Mouse (Mus musculus) intestine, postnatal 0 days (tissue): ENCODE data around the gene Rac2. TPM values are rescaled to one million over a fixed set of nuclear protein-coding genes. Genes with fewer than 3 reads are reported as not detected.

Source experiments
- ATAC-seq: fragments of 200-750 bp; cut with Nextera tagmentation; 2 replicates; pipeline ENCODE4 v1.8.0; 2017; ENCODE audit warnings: mild to moderate bottlenecking, moderate TSS enrichment, moderate library complexity
- H3K27ac ChIP-seq: fragments of 300-500 bp; sonication (generic); 2 replicates; pipeline ENCODE4 v1.5.1; 2014; ENCODE audit warnings: mild to moderate bottlenecking, low read depth, low read length, moderate library complexity
- H3K27me3 ChIP-seq: fragments of 300-500 bp; sonication (generic); replicated peaks from 2 replicates; pipeline ENCODE4 v1.6.1; 2014; ENCODE audit warnings: low read length, mixed read lengths; ENCODE audit not compliant: control insufficient read depth, insufficient read depth
- H3K36me3 ChIP-seq: fragments of 300-500 bp; sonication (generic); 2 replicates; pipeline ENCODE4 v1.6.1; 2014; ENCODE audit warnings: mild to moderate bottlenecking, moderate library complexity; ENCODE audit not compliant: control insufficient read depth, insufficient read depth
- H3K4me1 ChIP-seq: fragments of 300-500 bp; sonication (generic); replicated peaks from 2 replicates; pipeline ENCODE4 v1.6.1; 2014; ENCODE audit warnings: antibody characterized with exemption, low read length, mixed read lengths; ENCODE audit not compliant: control insufficient read depth, insufficient read depth
- H3K4me2 ChIP-seq: fragments of 300-500 bp; sonication (generic); replicated peaks from 2 replicates; pipeline ENCODE4 v1.6.1; 2014; ENCODE audit warnings: low read depth, mild to moderate bottlenecking, moderate library complexity
- H3K4me3 ChIP-seq: fragments of 300-500 bp; sonication (generic); 2 replicates; pipeline ENCODE4 v1.5.1; 2014; ENCODE audit warnings: low read depth, low read length
- H3K9ac ChIP-seq: fragments of 300-500 bp; sonication (generic); 2 replicates; pipeline ENCODE4 v1.6.1; 2014; ENCODE audit warnings: mild to moderate bottlenecking, low read depth, low read length
- H3K9me3 ChIP-seq: fragments of 300-500 bp; sonication (generic); 2 replicates; pipeline ENCODE4 v1.6.1; 2016; ENCODE audit warnings: mixed run types; ENCODE audit not compliant: control insufficient read depth
- CTCF ChIP-seq: sonication (generic); IDR thresholded peaks from 2 replicates; pipeline ENCODE4 v1.5.1; 2016; ENCODE audit warnings: low read depth, mild to moderate bottlenecking, control low read depth, antibody characterized with exemption, moderate library complexity
- WGBS: fragments of 180-500 bp; shearing (Covaris S2); extraction: QIAGEN DNeasy Blood & Tissue Kit; methylation state at CpG from one replicate; pipeline ENCODE4 v1.1.7; 2014; 5-methylcytosine and 5-hydroxymethylcytosine counted together
- polyA plus RNA-seq: library from polyadenylated mRNA; unstranded; fragments of >200 nt; fragmentation: Nextera tagmentation; extraction: Ambion mirVana; gene quantifications from 2 replicates; pipeline ENCODE4 v1.2.1, GENCODE M21; 2015

Gene Rac2
- polyA plus RNA-seq, 1 experiment from 2014 or later: 9.9 TPM

DNA sequence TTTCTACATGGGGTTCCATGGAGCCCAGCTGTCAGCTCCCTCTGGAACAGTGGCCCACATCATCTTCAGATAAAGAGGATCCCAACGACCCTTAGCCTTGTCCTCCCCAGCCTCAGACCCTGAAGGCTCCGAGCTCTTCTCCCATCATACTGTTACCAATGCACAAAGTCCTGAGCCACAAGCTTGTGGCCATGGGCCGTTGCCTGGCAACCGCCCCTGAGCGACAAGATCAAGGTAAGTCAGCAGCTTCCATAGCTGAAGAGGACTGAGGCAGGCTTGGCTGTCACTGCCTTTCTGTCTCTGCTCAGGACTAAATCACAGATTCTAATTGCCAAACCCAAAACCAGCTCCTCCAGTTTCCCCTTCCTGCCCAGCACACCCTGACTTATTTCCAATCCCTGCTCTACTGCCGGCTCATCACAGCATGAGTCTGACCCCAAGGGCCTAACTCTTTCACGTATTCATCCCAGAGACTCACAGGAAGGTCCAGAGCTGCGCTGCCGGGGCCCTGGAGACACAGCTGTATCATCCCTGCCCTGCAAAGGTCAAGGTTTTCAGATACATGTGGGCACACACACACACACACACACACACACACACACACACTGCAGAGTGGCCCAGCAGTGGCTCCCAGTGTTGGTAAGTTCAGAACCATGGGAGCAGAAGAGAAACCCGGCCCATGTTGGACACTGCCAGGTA, 36.7 kb downstream of the Rac2 start:
- ATAC-seq: no peak
- WGBS: 61% methylated on average over 10 of the region's 10 CpGs
- H3K27ac ChIP-seq: no peak overlapping the region
- TF ChIP-seq CTCF: no peak
- no peak overlapping the region for H3K4me2 ChIP-seq
- no peak overlapping the region for H3K4me3 ChIP-seq
- H3K36me3 ChIP-seq: no peaks in the 10 kb centered on the region
- H3K4me1 ChIP-seq: 0 out of 2 replicates have a peak, but pooled peaks cover 8% of the 10 kb centered on the region
- no peaks in the 10 kb centered on the region for H3K9me3 ChIP-seq
- no peaks in the 10 kb centered on the region for H3K27me3 ChIP-seq
- H3K9ac ChIP-seq: no peak overlapping the region

GRCm38 (mm10) chr15:78533346-78533835, 39.2 kb downstream of the Rac2 start:
- ATAC-seq: peak; percentile 59
- no peaks in the 10 kb centered on the region for H3K27me3 ChIP-seq
- 0 out of 2 replicates have a peak, but pooled peaks cover 8% of the 10 kb centered on the region for H3K4me1 ChIP-seq
- no peak for TF ChIP-seq CTCF
- H3K4me2 ChIP-seq: no peak overlapping the region
- no peak overlapping the region for H3K4me3 ChIP-seq
- WGBS: 52% methylated on average over 10 of the region's 10 CpGs
- H3K9ac ChIP-seq: no peak overlapping the region
- H3K27ac ChIP-seq: peak overlapping the region; percentile 84
- H3K36me3 ChIP-seq: no peaks in the 10 kb centered on the region
- no peaks in the 10 kb centered on the region for H3K9me3 ChIP-seq

DNA sequence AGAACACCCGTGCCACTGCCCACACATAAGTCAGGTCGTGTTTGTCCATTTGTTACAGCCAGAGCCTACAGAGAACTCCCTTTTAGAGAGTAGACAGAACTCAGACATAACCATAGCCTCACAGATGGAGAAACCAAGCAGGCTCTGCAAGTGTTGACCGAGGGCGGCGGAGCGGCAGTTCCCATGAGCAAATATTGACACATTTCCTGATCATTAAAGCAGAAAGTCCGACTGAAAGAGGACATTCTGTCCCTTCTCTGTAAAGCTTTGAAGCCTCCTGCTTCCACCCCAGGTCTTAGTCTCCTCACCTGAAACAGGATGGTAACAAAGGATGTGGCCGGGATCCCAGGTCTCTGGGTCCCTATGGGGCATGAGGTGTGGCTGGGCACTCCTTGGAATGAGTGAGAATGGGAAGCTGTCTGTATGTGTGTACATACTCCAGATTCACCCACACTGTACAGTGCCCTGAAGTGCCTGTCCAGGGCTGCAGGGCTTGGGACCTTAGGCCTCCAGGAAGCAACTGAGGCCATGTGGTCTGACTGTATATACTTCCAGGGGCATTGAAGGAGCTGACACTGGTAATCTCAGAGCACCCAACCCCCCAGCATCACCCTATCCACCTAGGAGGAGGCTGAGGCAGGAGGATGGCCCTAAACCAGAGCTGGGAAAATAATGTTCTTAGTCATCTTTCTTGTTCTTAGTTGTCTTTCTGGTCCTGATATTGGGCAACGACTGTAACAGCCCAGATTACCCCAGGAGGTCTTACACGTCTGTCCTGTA, 39.8 kb downstream of the Rac2 start:
- peak overlapping the region; percentile 84 for H3K27ac ChIP-seq
- no peaks in the 10 kb centered on the region for H3K9me3 ChIP-seq
- WGBS: 34% methylated on average over 10 of the region's 10 CpGs
- H3K4me3 ChIP-seq: no peak overlapping the region
- ATAC-seq: peak; percentile 64
- H3K4me1 ChIP-seq: 0 out of 2 replicates have a peak, but pooled peaks cover 8% of the 10 kb centered on the region
- no peaks in the 10 kb centered on the region for H3K27me3 ChIP-seq
- H3K4me2 ChIP-seq: peak overlapping the region; percentile 71; the same call in 1 of the 2 replicates
- H3K36me3 ChIP-seq: no peaks in the 10 kb centered on the region
- no peak for TF ChIP-seq CTCF
- H3K9ac ChIP-seq: no peak overlapping the region

GRCm38 (mm10) chr15:78531901-78532469, 40.6 kb downstream of the Rac2 start:
- H3K36me3 ChIP-seq: no peaks in the 10 kb centered on the region
- peak overlapping the region; percentile 34 for H3K4me3 ChIP-seq
- H3K27me3 ChIP-seq: no peaks in the 10 kb centered on the region
- peak overlapping the region; percentile 51; the same call in 1 of the 2 replicates for H3K9ac ChIP-seq
- H3K9me3 ChIP-seq: no peaks in the 10 kb centered on the region
- ATAC-seq: peak; percentile 80
- peak overlapping the region; percentile 84 for H3K27ac ChIP-seq
- under 1% methylated on average over 25 of the region's 25 CpGs for WGBS
- 0 out of 2 replicates have a peak, but pooled peaks cover 8% of the 10 kb centered on the region for H3K4me1 ChIP-seq
- TF ChIP-seq CTCF: peak; percentile 94
- peak overlapping the region; percentile 71 for H3K4me2 ChIP-seq

DNA sequence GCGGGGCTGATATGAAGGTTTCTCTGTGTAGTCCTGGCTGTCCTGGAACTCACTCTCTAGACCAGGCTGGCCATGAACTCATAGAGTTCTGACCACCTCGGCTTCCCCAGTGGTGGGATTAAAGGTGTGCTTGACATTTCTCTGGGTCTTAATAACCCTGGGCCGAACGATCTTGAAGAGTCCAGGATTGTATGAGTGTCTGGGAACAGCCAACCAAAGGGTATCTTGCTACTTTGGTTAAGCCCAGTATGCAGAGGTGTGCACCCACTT, 41.2 kb downstream of the Rac2 start:
- ATAC-seq: no peak
- no peak for TF ChIP-seq CTCF
- Histone ChIP-seq H3K4me1 (0 out of 2 replicates have a peak, but pooled peaks cover 8% of the 10 kb centered on the region), H3K4me3 (no peak overlapping the region), H3K36me3 (no peaks in the 10 kb centered on the region; the same call in 1 of the 2 replicates), H3K27me3 (no peaks in the 10 kb centered on the region), H3K4me2 (peak overlapping the region; percentile 71), H3K27ac (peak overlapping the region; percentile 84), H3K9ac (peak overlapping the region; percentile 51; the same call in 1 of the 2 replicates), H3K9me3 (no peaks in the 10 kb centered on the region)
- WGBS: 49% methylated on average over 4 of the region's 4 CpGs
